Mouse (Mus musculus): ENCODE measurements around the gene Clic6.
"Not testable (repeated sequence)": the region's sequence is repeated elsewhere in the genome, so short reads cannot be mapped to it uniquely, and the experiment has no call there.

Gene Clic6

GRCm38 (mm10) chr16:92470706-92471105 lies 14.8 kb upstream of the Clic6 start, which contains the start of gene Rcan1:
Gene Rcan1, minus strand, starts transcription at chr16:92470867.
- DNase-seq (ENCODE audit: low spot score) = no peak

GRCm38 (mm10) chr16:92472898-92473297 lies 12.6 kb upstream of the Clic6 start:
- no peak for DNase-seq (ENCODE audit: low spot score)

- DNase-seq (ENCODE audit: low spot score) = no peak
These were observed 10.3 kb upstream of the Clic6 start for GRCm38 (mm10) chr16:92475093-92475860.

- peak; percentile 79 for DNase-seq (ENCODE audit: low spot score)
These were observed 6.9 kb upstream of the Clic6 start for GRCm38 (mm10) chr16:92478561-92479150.

- no peak for DNase-seq (ENCODE audit: low spot score)
These were observed 1.6 kb downstream of the Clic6 start for GRCm38 (mm10) chr16:92487086-92487485.

GRCm38 (mm10) chr16:92487489-92487888 lies 2.0 kb downstream of the Clic6 start:
- DNase-seq (ENCODE audit: low spot score) = peak; percentile 64

GRCm38 (mm10) chr16:92488456-92488855 lies 2.9 kb downstream of the Clic6 start:
- no peak for DNase-seq (ENCODE audit: low spot score)

GRCm38 (mm10) chr16:92489356-92489755 lies 3.8 kb downstream of the Clic6 start:
- no peak for DNase-seq (ENCODE audit: low spot score)

- no peak for DNase-seq (ENCODE audit: low spot score)
These were observed 12.5 kb downstream of the Clic6 start for GRCm38 (mm10) chr16:92497851-92498588.

GRCm38 (mm10) chr16:92498589-92498981 lies 13.0 kb downstream of the Clic6 start:
- DNase-seq (ENCODE audit: low spot score) = peak; percentile 43

- no peak for DNase-seq (ENCODE audit: low spot score)
These were observed 13.8 kb downstream of the Clic6 start for GRCm38 (mm10) chr16:92499324-92499723.

GRCm38 (mm10) chr16:92500534-92500933 lies 15.0 kb downstream of the Clic6 start:
- no peak for DNase-seq (ENCODE audit: low spot score)

- no peak for DNase-seq (ENCODE audit: low spot score)
These were observed 17.6 kb downstream of the Clic6 start for GRCm38 (mm10) chr16:92503105-92503504.

GRCm38 (mm10) chr16:92507573-92507972 lies 22.0 kb downstream of the Clic6 start:
- DNase-seq (ENCODE audit: low spot score) = no peak

- DNase-seq (ENCODE audit: low spot score) = no peak
These were observed 25.6 kb downstream of the Clic6 start for GRCm38 (mm10) chr16:92510835-92511772.

GRCm38 (mm10) chr16:92511773-92512391 lies 26.3 kb downstream of the Clic6 start:
- DNase-seq (ENCODE audit: low spot score) = peak; percentile 69

- not testable (repeated sequence) for DNase-seq (ENCODE audit: low spot score)
These were observed 29.4 kb downstream of the Clic6 start for GRCm38 (mm10) chr16:92514896-92515295.

- no peak for DNase-seq (ENCODE audit: low spot score)
These were observed 30.6 kb downstream of the Clic6 start for GRCm38 (mm10) chr16:92516139-92516538.

- no peak for DNase-seq (ENCODE audit: low spot score)
These were observed 33.2 kb downstream of the Clic6 start for GRCm38 (mm10) chr16:92518718-92519117.

- DNase-seq (ENCODE audit: low spot score) = peak; percentile 81
These were observed 34.4 kb downstream of the Clic6 start for GRCm38 (mm10) chr16:92519820-92520492.

GRCm38 (mm10) chr16:92523351-92523750 lies 37.8 kb downstream of the Clic6 start:
- DNase-seq (ENCODE audit: low spot score) = no peak

Measured in retina, embryonic 14.5 days (tissue).